Mouse (Mus musculus) intestine, embryonic 15.5 days (tissue): ENCODE measurements at regions not wholly inside any gene's neighbourhood (a gene's known extent, or its start where the extent isn't known, plus 50 kb on each side); places are given as distances from the start of the nearest gene placed in this dataset.
"Not testable (repeated sequence)": the region's sequence is repeated elsewhere in the genome, so short reads cannot be mapped to it uniquely, and the experiment has no call there.

ENCODE experiments used
- ATAC-seq: fragments of 200-750 bp; cut with Nextera tagmentation; 2 replicates; pipeline ENCODE4 v1.8.0; 2017; ENCODE audit warnings: moderate TSS enrichment, moderate library complexity
- H3K27ac ChIP-seq: fragments of 300-500 bp; sonication (generic); 2 replicates; pipeline ENCODE4 v1.5.1; 2015; ENCODE audit warnings: mild to moderate bottlenecking, inconsistent platforms
- H3K27me3 ChIP-seq: fragments of 300-500 bp; sonication (generic); replicated peaks from 2 replicates; pipeline ENCODE4 v1.6.1; 2015; ENCODE audit warnings: inconsistent platforms
- H3K36me3 ChIP-seq: fragments of 300-500 bp; sonication (generic); 2 replicates; pipeline ENCODE4 v1.6.1; 2015; ENCODE audit warnings: inconsistent platforms
- H3K4me1 ChIP-seq: fragments of 300-500 bp; sonication (generic); replicated peaks from 2 replicates; pipeline ENCODE4 v1.6.1; 2015; ENCODE audit warnings: inconsistent platforms
- H3K4me2 ChIP-seq: fragments of 300-500 bp; sonication (generic); replicated peaks from 2 replicates; pipeline ENCODE4 v1.6.1; 2015; ENCODE audit warnings: mild to moderate bottlenecking, inconsistent platforms
- H3K4me3 ChIP-seq: fragments of 300-500 bp; sonication (generic); replicated peaks from 2 replicates; pipeline ENCODE4 v1.5.1; 2015; ENCODE audit warnings: inconsistent platforms
- H3K9ac ChIP-seq: fragments of 300-500 bp; sonication (generic); 2 replicates; pipeline ENCODE4 v1.6.1; 2015; ENCODE audit warnings: inconsistent platforms
- H3K9me3 ChIP-seq: fragments of 300-500 bp; sonication (generic); 2 replicates; pipeline ENCODE4 v1.6.1; 2016; ENCODE audit warnings: inconsistent platforms
- WGBS: fragments of 180-500 bp; shearing (Covaris S2); methylation state at CpG from one replicate; pipeline ENCODE4 v1.1.7; 2015; 5-methylcytosine and 5-hydroxymethylcytosine counted together

DNA sequence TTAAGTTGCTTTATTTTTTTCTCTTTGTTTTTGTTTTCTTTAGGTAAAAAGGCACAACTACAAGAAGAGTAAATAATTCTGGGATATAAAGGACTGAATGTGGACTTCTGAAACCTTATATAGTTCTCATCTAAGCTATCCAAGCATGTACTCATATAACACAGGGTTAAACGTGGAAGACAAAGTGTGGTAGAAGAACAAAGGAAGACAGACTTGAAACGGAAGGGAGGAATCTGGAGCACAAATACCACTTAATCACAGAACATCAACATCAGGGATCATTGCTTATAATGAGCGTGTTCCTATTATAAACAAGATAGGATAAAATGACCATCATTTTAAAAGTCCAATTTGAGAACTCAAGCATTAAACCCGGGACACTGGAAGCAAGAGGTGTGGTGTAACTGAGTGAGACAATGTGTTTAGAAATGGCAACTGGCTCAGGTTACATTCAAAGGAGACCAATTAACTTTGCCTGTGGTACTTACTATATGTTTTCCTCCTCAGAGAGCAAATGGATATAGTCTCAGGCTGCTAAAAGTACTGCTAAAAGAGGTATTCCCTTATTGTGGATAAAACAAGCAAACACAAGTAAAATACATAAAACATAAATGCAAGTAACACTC is 96.1 kb upstream of the Hdgfl1 start:
- Histone ChIP-seq H3K27me3 (no peaks in the 10 kb centered on the region), H3K36me3 (no peaks in the 10 kb centered on the region), H3K4me1 (no peaks in the 10 kb centered on the region), H3K4me3 (no peak overlapping the region), H3K9ac (no peak overlapping the region), H3K9me3 (no peaks in the 10 kb centered on the region), H3K27ac (no peak overlapping the region), H3K4me2 (no peak overlapping the region)
- no peak for ATAC-seq
- 37% methylated on average over 4 of the region's 4 CpGs for WGBS

GRCm38 (mm10) chr13:26867794-26868193 is 97.8 kb upstream of the Hdgfl1 start:
- H3K4me2 ChIP-seq: no peak overlapping the region
- H3K27ac ChIP-seq: no peak overlapping the region
- no peak overlapping the region for H3K9ac ChIP-seq
- no peaks in the 10 kb centered on the region for H3K36me3 ChIP-seq
- H3K4me3 ChIP-seq: no peak overlapping the region
- ATAC-seq: no peak
- H3K4me1 ChIP-seq: no peaks in the 10 kb centered on the region
- no peaks in the 10 kb centered on the region for H3K9me3 ChIP-seq
- H3K27me3 ChIP-seq: no peaks in the 10 kb centered on the region
- 90% methylated on average over 3 of the region's 3 CpGs for WGBS

- WGBS: 61% methylated on average over 7 of the region's 7 CpGs
- Histone ChIP-seq H3K9ac (no peak overlapping the region), H3K27ac (no peak overlapping the region), H3K4me2 (no peak overlapping the region), H3K9me3 (no peaks in the 10 kb centered on the region), H3K36me3 (no peaks in the 10 kb centered on the region), H3K27me3 (no peaks in the 10 kb centered on the region), H3K4me3 (no peak overlapping the region), H3K4me1 (no peaks in the 10 kb centered on the region)
- ATAC-seq: no peak
Observed at GRCm38 (mm10) chr13:26916477-26916876, 140.9 kb upstream of the Prl start.

GRCm38 (mm10) chr13:26932695-26933438 is 124.5 kb upstream of the Prl start:
- WGBS: 15% methylated on average over 4 of the region's 4 CpGs
- H3K4me1 ChIP-seq: 0 out of 2 replicates have a peak, but pooled peaks cover 3% of the 10 kb centered on the region
- peak; percentile 71 for ATAC-seq
- H3K4me3 ChIP-seq: no peak overlapping the region
- no peak overlapping the region for H3K4me2 ChIP-seq
- H3K9ac ChIP-seq: no peak overlapping the region
- H3K36me3 ChIP-seq: no peaks in the 10 kb centered on the region
- H3K27me3 ChIP-seq: no peaks in the 10 kb centered on the region
- H3K27ac ChIP-seq: no peak overlapping the region
- H3K9me3 ChIP-seq: no peaks in the 10 kb centered on the region

DNA sequence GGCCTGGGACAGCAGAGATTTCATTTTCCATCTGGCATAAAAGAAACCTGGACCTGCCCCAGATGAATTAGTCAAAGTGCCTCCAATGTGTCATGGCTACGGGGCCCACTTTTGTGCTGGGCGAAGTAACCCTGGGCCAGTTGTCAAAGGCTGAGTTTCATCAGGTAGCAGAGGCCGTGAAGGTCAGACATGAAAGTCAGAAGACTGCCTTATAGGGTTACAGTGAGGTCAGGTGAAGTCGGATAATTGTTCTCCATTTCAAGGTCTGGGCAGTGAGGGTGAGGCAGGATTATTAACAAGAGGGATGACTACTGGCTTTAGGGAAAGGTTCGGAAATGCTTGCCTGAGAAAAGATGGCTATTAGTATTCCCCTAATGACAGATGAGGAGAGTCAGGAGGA is 123.5 kb upstream of the Prl start:
- H3K9ac ChIP-seq: no peak overlapping the region
- H3K9me3 ChIP-seq: no peaks in the 10 kb centered on the region
- no peak overlapping the region for H3K4me3 ChIP-seq
- ATAC-seq: no peak
- 0 out of 2 replicates have a peak, but pooled peaks cover 3% of the 10 kb centered on the region for H3K4me1 ChIP-seq
- WGBS: 49% methylated on average over 5 of the region's 5 CpGs
- no peak overlapping the region for H3K4me2 ChIP-seq
- no peaks in the 10 kb centered on the region for H3K36me3 ChIP-seq
- no peak overlapping the region for H3K27ac ChIP-seq
- H3K27me3 ChIP-seq: no peaks in the 10 kb centered on the region

DNA sequence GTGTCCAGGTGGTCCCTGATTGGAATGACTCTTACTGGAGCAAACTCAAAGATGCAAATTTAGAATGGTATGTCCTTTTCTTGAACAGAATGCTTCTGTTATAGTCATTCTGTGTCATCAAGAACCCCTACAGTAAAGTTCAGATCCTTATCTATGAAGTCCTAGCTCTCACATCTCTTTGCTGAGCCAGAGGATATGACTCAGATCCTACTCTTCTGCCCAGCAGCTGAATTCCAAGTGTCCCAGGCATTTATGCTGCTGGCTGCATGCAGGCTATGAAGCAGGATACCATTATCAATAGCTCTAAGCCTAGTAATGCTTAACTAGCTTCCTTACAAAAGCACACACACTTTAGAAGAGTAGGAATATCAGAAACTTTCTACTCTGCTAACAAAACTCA is 116.9 kb upstream of the Prl start:
- ATAC-seq: no peak
- Histone ChIP-seq H3K4me1 (no peaks in the 10 kb centered on the region), H3K4me3 (no peak overlapping the region), H3K9me3 (no peaks in the 10 kb centered on the region), H3K27me3 (no peaks in the 10 kb centered on the region), H3K36me3 (no peaks in the 10 kb centered on the region), H3K9ac (no peak overlapping the region), H3K27ac (no peak overlapping the region), H3K4me2 (no peak overlapping the region)

GRCm38 (mm10) chr13:26944487-26944886 is 112.9 kb upstream of the Prl start:
- Histone ChIP-seq H3K4me3 (no peak overlapping the region), H3K27me3 (no peaks in the 10 kb centered on the region), H3K27ac (no peak overlapping the region), H3K36me3 (no peaks in the 10 kb centered on the region), H3K4me1 (no peaks in the 10 kb centered on the region), H3K9ac (no peak overlapping the region), H3K9me3 (no peaks in the 10 kb centered on the region), H3K4me2 (no peak overlapping the region)
- no peak for ATAC-seq
- whole genome bisulfite sequencing: 90% methylated on average over 3 of the region's 3 CpGs

- H3K9me3 ChIP-seq: no peaks in the 10 kb centered on the region
- H3K4me2 ChIP-seq: no peak overlapping the region
- H3K27ac ChIP-seq: no peak overlapping the region
- H3K4me1 ChIP-seq: no peaks in the 10 kb centered on the region
- 95% methylated on average over 2 of the region's 2 CpGs for WGBS
- no peak for ATAC-seq
- no peak overlapping the region for H3K9ac ChIP-seq
- H3K4me3 ChIP-seq: no peak overlapping the region
- H3K27me3 ChIP-seq: no peaks in the 10 kb centered on the region
- H3K36me3 ChIP-seq: no peaks in the 10 kb centered on the region
Observed at GRCm38 (mm10) chr13:26951461-26951860, 105.9 kb upstream of the Prl start.

DNA sequence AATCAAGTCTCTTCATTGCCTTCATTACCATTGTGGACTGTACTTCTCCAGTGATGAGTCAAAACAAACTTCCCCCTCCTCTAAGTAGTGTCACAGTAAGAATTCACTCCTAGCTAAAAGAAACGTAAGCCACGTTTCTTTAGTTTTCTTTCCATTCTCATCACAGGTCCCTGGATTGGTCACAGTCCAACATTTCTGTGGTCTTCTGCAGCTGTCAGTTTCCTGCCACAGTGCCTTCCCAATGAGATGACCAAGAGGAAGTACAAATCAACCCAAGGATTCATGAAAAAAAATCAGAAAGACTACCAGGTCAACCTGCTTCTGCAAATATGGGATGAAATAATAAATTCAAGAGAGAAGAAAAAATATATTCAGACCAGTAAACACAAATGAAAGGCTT is 103.5 kb upstream of the Prl start:
- Histone ChIP-seq H3K4me1 (no peaks in the 10 kb centered on the region), H3K4me3 (no peak overlapping the region), H3K36me3 (no peaks in the 10 kb centered on the region), H3K9me3 (no peaks in the 10 kb centered on the region), H3K9ac (no peak overlapping the region), H3K27me3 (no peaks in the 10 kb centered on the region), H3K27ac (no peak overlapping the region), H3K4me2 (no peak overlapping the region)
- WGBS: 89% methylated on average over 2 of the region's 2 CpGs
- no peak for ATAC-seq

DNA sequence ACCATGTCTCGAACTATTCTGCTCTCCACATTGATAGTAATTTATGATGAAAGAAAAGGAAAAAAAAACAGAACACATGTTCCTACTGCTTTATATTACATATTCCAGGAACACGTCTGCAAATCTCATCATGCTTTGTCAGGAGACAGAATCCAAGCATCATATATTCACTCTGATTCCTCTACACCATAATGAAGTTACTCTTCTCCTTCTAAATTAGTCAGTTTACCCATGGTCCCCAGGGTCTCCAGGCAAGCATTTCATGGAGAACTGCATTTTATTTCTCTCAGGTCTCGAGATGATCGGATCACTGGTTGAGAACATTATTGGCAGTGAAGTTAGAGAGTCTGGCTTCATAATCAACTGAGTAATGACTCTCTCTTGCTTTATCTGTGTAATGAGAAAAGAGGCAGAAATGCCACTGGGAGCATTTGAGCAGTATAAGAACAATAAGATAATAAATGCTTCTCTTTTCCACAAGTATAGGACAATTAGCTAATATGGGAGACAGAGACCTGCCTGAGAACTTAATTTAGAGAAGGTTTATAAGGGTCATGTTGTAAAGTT is 97.8 kb upstream of the Prl start:
- ATAC-seq: no peak
- no peaks in the 10 kb centered on the region for H3K9me3 ChIP-seq
- no peak overlapping the region for H3K4me3 ChIP-seq
- WGBS: 74% methylated on average over 4 of the region's 4 CpGs
- no peak overlapping the region for H3K9ac ChIP-seq
- no peak overlapping the region for H3K4me2 ChIP-seq
- no peak overlapping the region for H3K27ac ChIP-seq
- no peaks in the 10 kb centered on the region for H3K27me3 ChIP-seq
- no peaks in the 10 kb centered on the region for H3K36me3 ChIP-seq
- no peaks in the 10 kb centered on the region for H3K4me1 ChIP-seq

- ATAC-seq, H3K27me3 ChIP-seq: not testable (repeated sequence)
Observed at GRCm38 (mm10) chr13:26960531-26960930, 96.8 kb upstream of the Prl start.

GRCm38 (mm10) chr13:26976024-26976423 is 81.3 kb upstream of the Prl start:
- H3K9ac ChIP-seq: no peak overlapping the region
- H3K4me3 ChIP-seq: no peak overlapping the region
- WGBS: 96% methylated on average over 1 of the region's 1 CpGs
- no peaks in the 10 kb centered on the region for H3K36me3 ChIP-seq
- no peak overlapping the region for H3K4me2 ChIP-seq
- no peaks in the 10 kb centered on the region for H3K9me3 ChIP-seq
- no peak for ATAC-seq
- no peaks in the 10 kb centered on the region for H3K4me1 ChIP-seq
- H3K27ac ChIP-seq: no peak overlapping the region
- no peaks in the 10 kb centered on the region for H3K27me3 ChIP-seq

More at GRCm38 (mm10) chr13:26960531-26960930, 96.8 kb upstream of the Prl start:
- not testable (repeated sequence) for H3K4me3 ChIP-seq, H3K4me1 ChIP-seq, H3K9ac ChIP-seq, H3K4me2 ChIP-seq, H3K9me3 ChIP-seq, H3K27ac ChIP-seq, H3K36me3 ChIP-seq

DNA sequence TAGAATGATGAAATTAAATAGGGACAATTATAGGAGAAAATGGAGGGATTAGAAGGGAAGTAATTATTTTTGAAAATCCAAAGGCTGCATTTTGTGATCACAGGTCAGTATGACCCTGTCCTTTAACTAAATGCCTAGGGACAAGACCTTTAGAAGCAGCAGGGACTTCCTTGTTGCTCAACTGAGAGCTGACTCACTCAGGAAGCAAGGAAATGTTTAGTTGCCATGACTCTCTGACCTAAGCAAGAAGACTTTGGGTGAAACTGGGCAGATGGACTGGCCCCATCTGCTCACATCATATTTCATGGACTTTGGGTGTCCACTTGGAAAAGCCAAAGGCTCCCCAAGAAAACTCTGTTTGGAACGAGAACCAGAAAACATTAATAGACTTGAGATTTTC is 76.9 kb upstream of the Prl start:
- ATAC-seq: no peak
- Histone ChIP-seq H3K27ac (no peak overlapping the region), H3K4me2 (no peak overlapping the region)

More for the DNA sequence above, 76.9 kb upstream of the Prl start:
- H3K36me3 ChIP-seq: no peaks in the 10 kb centered on the region
- no peaks in the 10 kb centered on the region for H3K4me1 ChIP-seq
- H3K27me3 ChIP-seq: no peaks in the 10 kb centered on the region
- H3K9me3 ChIP-seq: no peaks in the 10 kb centered on the region
- H3K9ac ChIP-seq: no peak overlapping the region
- 61% methylated on average over 1 of the region's 1 CpGs for WGBS
- H3K4me3 ChIP-seq: no peak overlapping the region
